Mouse (Mus musculus): ENCODE data around the gene Gcnt3. TPM values are rescaled to one million over a fixed set of nuclear protein-coding genes. Genes with fewer than 3 reads are reported as not detected.

Gene Gcnt3
- polyA plus RNA-seq (2015; fragmentation: Nextera tagmentation; extraction: Ambion mirVana): 0.09 TPM in 1 of 2 replicates, not detected in the other

- Histone ChIP-seq H3K4me3 (no peak within 1 kb of the TSS), H3K9ac (no peak within 1 kb of the TSS), H3K36me3 (no peaks in the 10 kb centered on the region), H3K4me2 (no peak within 1 kb of the TSS), H3K27me3 (no peaks in the 10 kb centered on the region), H3K4me1 (replicated peaks) (no peaks in the 10 kb centered on the region), H3K9me3 (no peaks in the 10 kb centered on the region; the same call in 1 of the 2 replicates), H3K27ac (no peak within 1 kb of the TSS)
- WGBS: 92% methylated on average over 7 of the region's 7 CpGs
- ATAC-seq (ENCODE audit: low FRiP score): no peak
Observed at GRCm38 (mm10) chr9:70037988-70038387, at the start of gene Gcnt3. Gene Gcnt3, minus strand, starts transcription at chr9:70038088.

- WGBS: 70% methylated on average over 5 of the region's 5 CpGs
- Histone ChIP-seq H3K27ac (no peak overlapping the region), H3K36me3 (no peaks in the 10 kb centered on the region), H3K4me1 (replicated peaks) (peaks cover 23% of the 10 kb centered on the region), H3K4me2 (no peak overlapping the region), H3K4me3 (no peak overlapping the region), H3K9me3 (no peaks in the 10 kb centered on the region), H3K27me3 (no peaks in the 10 kb centered on the region), H3K9ac (no peak overlapping the region)
- no peak for ATAC-seq (ENCODE audit: low FRiP score)
Observed at GRCm38 (mm10) chr9:70087379-70087778, 49.5 kb upstream of the Gcnt3 start.

GRCm38 (mm10) chr9:70086091-70086490 lies 48.2 kb upstream of the Gcnt3 start:
- Histone ChIP-seq H3K4me3 (no peak overlapping the region), H3K27ac (no peak overlapping the region), H3K9me3 (no peaks in the 10 kb centered on the region), H3K27me3 (no peaks in the 10 kb centered on the region), H3K4me2 (no peak overlapping the region), H3K36me3 (no peaks in the 10 kb centered on the region), H3K9ac (no peak overlapping the region), H3K4me1 (replicated peaks) (peaks cover 23% of the 10 kb centered on the region)
- WGBS: 27% methylated on average over 6 of the region's 6 CpGs
- ATAC-seq (ENCODE audit: low FRiP score): no peak

- ATAC-seq (ENCODE audit: low FRiP score): no peak
- H3K27me3 ChIP-seq: no peaks in the 10 kb centered on the region
- peaks cover 23% of the 10 kb centered on the region for H3K4me1 ChIP-seq (replicated peaks)
Observed at GRCm38 (mm10) chr9:70084107-70084506, 46.2 kb upstream of the Gcnt3 start.

GRCm38 (mm10) chr9:70082357-70083204 lies 44.7 kb upstream of the Gcnt3 start:
- no peaks in the 10 kb centered on the region for H3K27me3 ChIP-seq
- no peak overlapping the region for H3K4me2 ChIP-seq
- H3K27ac ChIP-seq: no peak overlapping the region
- no peak overlapping the region for H3K4me3 ChIP-seq
- H3K36me3 ChIP-seq: no peaks in the 10 kb centered on the region
- H3K4me1 ChIP-seq (replicated peaks): peaks cover 11% of the 10 kb centered on the region
- H3K9ac ChIP-seq: no peak overlapping the region
- 82% methylated on average over 25 of the region's 25 CpGs for WGBS
- ATAC-seq (ENCODE audit: low FRiP score): no peak
- H3K9me3 ChIP-seq: no peaks in the 10 kb centered on the region

More at GRCm38 (mm10) chr9:70084107-70084506, 46.2 kb upstream of the Gcnt3 start:
- no peak overlapping the region for H3K4me3 ChIP-seq
- H3K9ac ChIP-seq: no peak overlapping the region
- H3K36me3 ChIP-seq: no peaks in the 10 kb centered on the region
- whole genome bisulfite sequencing: 62% methylated on average over 11 of the region's 11 CpGs
- no peaks in the 10 kb centered on the region for H3K9me3 ChIP-seq
- no peak overlapping the region for H3K27ac ChIP-seq
- H3K4me2 ChIP-seq: no peak overlapping the region

- Histone ChIP-seq H3K9ac (no peak overlapping the region), H3K9me3 (no peaks in the 10 kb centered on the region), H3K27me3 (no peaks in the 10 kb centered on the region), H3K4me3 (no peak overlapping the region), H3K27ac (no peak overlapping the region), H3K4me1 (replicated peaks) (peaks cover 5% of the 10 kb centered on the region), H3K4me2 (no peak overlapping the region), H3K36me3 (no peaks in the 10 kb centered on the region)
- no peak for ATAC-seq (ENCODE audit: low FRiP score)
- 92% methylated on average over 7 of the region's 7 CpGs for WGBS
Observed at GRCm38 (mm10) chr9:70081767-70082166, 43.9 kb upstream of the Gcnt3 start.

GRCm38 (mm10) chr9:70080976-70081375 lies 43.1 kb upstream of the Gcnt3 start:
- peaks cover 1% of the 10 kb centered on the region; the same call in 1 of the 2 replicates for H3K4me1 ChIP-seq (replicated peaks)
- H3K4me2 ChIP-seq: no peak overlapping the region
- no peaks in the 10 kb centered on the region for H3K27me3 ChIP-seq
- 75% methylated on average over 2 of the region's 2 CpGs for WGBS
- H3K9me3 ChIP-seq: no peaks in the 10 kb centered on the region
- ATAC-seq (ENCODE audit: low FRiP score): no peak
- no peak overlapping the region for H3K9ac ChIP-seq
- no peak overlapping the region for H3K27ac ChIP-seq
- H3K36me3 ChIP-seq: no peaks in the 10 kb centered on the region
- H3K4me3 ChIP-seq: no peak overlapping the region

- H3K9me3 ChIP-seq: no peaks in the 10 kb centered on the region
- H3K9ac ChIP-seq: no peak overlapping the region
- no peaks in the 10 kb centered on the region for H3K36me3 ChIP-seq
- no peak overlapping the region for H3K4me2 ChIP-seq
- no peak overlapping the region for H3K4me3 ChIP-seq
- H3K27ac ChIP-seq: no peak overlapping the region
- H3K4me1 ChIP-seq (replicated peaks): no peaks in the 10 kb centered on the region
- ATAC-seq (ENCODE audit: low FRiP score): no peak
- 89% methylated on average over 9 of the region's 9 CpGs for WGBS
- H3K27me3 ChIP-seq: no peaks in the 10 kb centered on the region
Observed at GRCm38 (mm10) chr9:70080027-70080800, 42.3 kb upstream of the Gcnt3 start.

- Histone ChIP-seq H3K4me3 (no peak overlapping the region), H3K27ac (no peak overlapping the region), H3K4me2 (no peak overlapping the region), H3K9me3 (no peaks in the 10 kb centered on the region), H3K9ac (no peak overlapping the region), H3K27me3 (no peaks in the 10 kb centered on the region), H3K36me3 (no peaks in the 10 kb centered on the region), H3K4me1 (replicated peaks) (no peaks in the 10 kb centered on the region)
- ATAC-seq (ENCODE audit: low FRiP score): no peak
- WGBS: 94% methylated on average over 3 of the region's 3 CpGs
Observed at GRCm38 (mm10) chr9:70078034-70078433, 40.1 kb upstream of the Gcnt3 start.

GRCm38 (mm10) chr9:70077170-70077569 lies 39.3 kb upstream of the Gcnt3 start:
- H3K4me2 ChIP-seq: no peak overlapping the region
- H3K9me3 ChIP-seq: no peaks in the 10 kb centered on the region
- no peak overlapping the region for H3K4me3 ChIP-seq
- no peak for ATAC-seq (ENCODE audit: low FRiP score)
- H3K27me3 ChIP-seq: no peaks in the 10 kb centered on the region
- no peak overlapping the region for H3K9ac ChIP-seq
- H3K4me1 ChIP-seq (replicated peaks): no peaks in the 10 kb centered on the region
- 66% methylated on average over 7 of the region's 7 CpGs for WGBS
- no peaks in the 10 kb centered on the region for H3K36me3 ChIP-seq
- H3K27ac ChIP-seq: no peak overlapping the region

- H3K4me1 ChIP-seq (replicated peaks): peaks cover 8% of the 10 kb centered on the region; the same call in 1 of the 2 replicates
- 88% methylated on average over 8 of the region's 8 CpGs for WGBS
- H3K27me3 ChIP-seq: no peaks in the 10 kb centered on the region
- H3K36me3 ChIP-seq: no peaks in the 10 kb centered on the region
- no peaks in the 10 kb centered on the region for H3K9me3 ChIP-seq
- ATAC-seq (ENCODE audit: low FRiP score): no peak
- H3K27ac ChIP-seq: no peak overlapping the region
- no peak overlapping the region for H3K4me2 ChIP-seq
- H3K9ac ChIP-seq: no peak overlapping the region
- H3K4me3 ChIP-seq: no peak overlapping the region
Observed at GRCm38 (mm10) chr9:70072387-70072786, 34.5 kb upstream of the Gcnt3 start.

GRCm38 (mm10) chr9:70069961-70070435 lies 32.1 kb upstream of the Gcnt3 start:
- H3K4me2 ChIP-seq: no peak overlapping the region
- ATAC-seq (ENCODE audit: low FRiP score): no peak
- H3K36me3 ChIP-seq: no peaks in the 10 kb centered on the region
- no peaks in the 10 kb centered on the region for H3K27me3 ChIP-seq
- no peak overlapping the region for H3K27ac ChIP-seq
- 51% methylated on average over 8 of the region's 8 CpGs for WGBS
- no peak overlapping the region for H3K4me3 ChIP-seq
- H3K4me1 ChIP-seq (replicated peaks): peaks cover 8% of the 10 kb centered on the region; the same call in 1 of the 2 replicates
- no peaks in the 10 kb centered on the region for H3K9me3 ChIP-seq
- H3K9ac ChIP-seq: no peak overlapping the region
